Mouse (Mus musculus): ENCODE results near the gene Cers2. TPM values are rescaled to one million over a fixed set of nuclear protein-coding genes. Genes with fewer than 3 reads are reported as not detected.
A peak's percentile ranks its signal among the peaks of the same experiment; 100 is the strongest.

The Cers2 gene
- polyA plus RNA-seq (2014; fragmentation: Nextera tagmentation; extraction: Ambion mirVana), result 117 and 125 TPM in 2 replicates

DNA sequence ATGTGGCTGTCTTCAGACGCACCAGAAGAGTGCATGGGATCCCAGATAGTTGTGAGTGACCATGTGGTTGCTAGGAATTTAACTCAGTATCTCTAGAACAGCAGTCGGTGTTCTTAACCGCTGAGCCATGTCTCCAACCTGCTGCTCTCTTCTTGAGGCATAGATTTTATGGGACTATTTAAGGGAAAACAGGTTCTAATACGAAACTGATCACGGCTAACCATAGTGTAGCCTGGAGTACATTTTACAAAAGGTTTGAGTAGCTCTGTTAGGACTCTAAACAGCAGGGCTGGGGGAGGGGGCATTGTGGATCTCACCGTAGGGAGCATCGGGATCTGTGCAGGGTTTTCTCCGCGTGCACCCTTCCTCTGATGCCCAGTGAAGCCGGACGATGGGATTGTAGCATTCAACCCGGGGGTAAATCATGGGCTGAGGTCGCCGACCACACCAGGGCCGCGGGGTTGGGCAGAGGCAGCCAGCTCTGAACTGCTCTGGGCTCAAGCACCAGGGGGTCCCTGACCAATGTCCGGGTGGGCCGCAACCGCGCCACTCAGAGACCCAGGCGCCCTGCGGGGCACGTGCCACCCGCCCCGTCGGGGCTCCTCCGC is at the start of gene Cers2:
Cers2 (plus strand) TSS at position 306 of the 608 bp plus-strand sequence.
- Histone ChIP-seq H3K9ac (ENCODE audit: low read depth, low read length) (peak within 1 kb of the TSS; percentile 99), H3K9me3 (replicated peaks; ENCODE audit: control insufficient read depth, low read length) (no peaks in the 10 kb centered on the region), H3K36me3 (ENCODE audit: control insufficient read depth, insufficient read depth, low read length) (no peaks in the 10 kb centered on the region), H3K4me1 (ENCODE audit: control insufficient read depth, insufficient read depth, low read length) (peaks cover 41% of the 10 kb centered on the region), H3K4me3 (ENCODE audit: low read depth, low read length) (peak within 1 kb of the TSS; percentile 91), H3K27me3 (ENCODE audit: control insufficient read depth, insufficient read depth, low read length) (no peaks in the 10 kb centered on the region), H3K4me2 (peak within 1 kb of the TSS; percentile 94), H3K27ac (ENCODE audit: low read depth, low read length) (peak within 1 kb of the TSS; percentile 96)
- ATAC-seq (replicated peaks; ENCODE audit: insufficient number of reproducible peaks, low FRiP score, low TSS enrichment), result no peak
- 2% methylated on average over 23 of the region's 27 CpGs for WGBS (ENCODE audit: insufficient replicate concordance)

- Histone ChIP-seq H3K4me3 (ENCODE audit: low read depth, low read length) (no peak overlapping the region), H3K27me3 (ENCODE audit: control insufficient read depth, insufficient read depth, low read length) (no peaks in the 10 kb centered on the region), H3K4me2 (no peak overlapping the region), H3K27ac (ENCODE audit: low read depth, low read length) (no peak overlapping the region), H3K9ac (ENCODE audit: low read depth, low read length) (no peak overlapping the region), H3K4me1 (ENCODE audit: control insufficient read depth, insufficient read depth, low read length) (peaks cover 4% of the 10 kb centered on the region; the same call in 1 of the 2 replicates), H3K9me3 (replicated peaks; ENCODE audit: control insufficient read depth, low read length) (no peaks in the 10 kb centered on the region), H3K36me3 (ENCODE audit: control insufficient read depth, insufficient read depth, low read length) (peaks cover 27% of the 10 kb centered on the region)
- ATAC-seq (replicated peaks; ENCODE audit: insufficient number of reproducible peaks, low FRiP score, low TSS enrichment), result no peak
- 93% methylated on average over 3 of the region's 3 CpGs for WGBS (ENCODE audit: insufficient replicate concordance)
These were observed 48.5 kb upstream of the Cers2 start for GRCm38 (mm10) chr3:95266052-95266451.

GRCm38 (mm10) chr3:95267855-95268254 is 46.7 kb upstream of the Cers2 start:
- Histone ChIP-seq H3K9ac (ENCODE audit: low read depth, low read length) (no peak overlapping the region), H3K36me3 (ENCODE audit: control insufficient read depth, insufficient read depth, low read length) (peaks cover 23% of the 10 kb centered on the region), H3K4me1 (ENCODE audit: control insufficient read depth, insufficient read depth, low read length) (peaks cover 4% of the 10 kb centered on the region; the same call in 1 of the 2 replicates), H3K4me3 (ENCODE audit: low read depth, low read length) (no peak overlapping the region), H3K27me3 (ENCODE audit: control insufficient read depth, insufficient read depth, low read length) (no peaks in the 10 kb centered on the region), H3K27ac (ENCODE audit: low read depth, low read length) (no peak overlapping the region), H3K9me3 (replicated peaks; ENCODE audit: control insufficient read depth, low read length) (no peaks in the 10 kb centered on the region), H3K4me2 (no peak overlapping the region)
- no peak for ATAC-seq (replicated peaks; ENCODE audit: insufficient number of reproducible peaks, low FRiP score, low TSS enrichment)

GRCm38 (mm10) chr3:95269789-95270188 is 44.8 kb upstream of the Cers2 start:
- Histone ChIP-seq H3K4me3 (ENCODE audit: low read depth, low read length) (no peak overlapping the region), H3K27me3 (ENCODE audit: control insufficient read depth, insufficient read depth, low read length) (no peaks in the 10 kb centered on the region), H3K4me1 (ENCODE audit: control insufficient read depth, insufficient read depth, low read length) (no peaks in the 10 kb centered on the region), H3K4me2 (no peak overlapping the region), H3K36me3 (ENCODE audit: control insufficient read depth, insufficient read depth, low read length) (peaks cover 17% of the 10 kb centered on the region), H3K9ac (ENCODE audit: low read depth, low read length) (no peak overlapping the region), H3K27ac (ENCODE audit: low read depth, low read length) (no peak overlapping the region), H3K9me3 (replicated peaks; ENCODE audit: control insufficient read depth, low read length) (no peaks in the 10 kb centered on the region)
- 79% methylated on average over 5 of the region's 5 CpGs for WGBS (ENCODE audit: insufficient replicate concordance)
- ATAC-seq (replicated peaks; ENCODE audit: insufficient number of reproducible peaks, low FRiP score, low TSS enrichment), result no peak

DNA sequence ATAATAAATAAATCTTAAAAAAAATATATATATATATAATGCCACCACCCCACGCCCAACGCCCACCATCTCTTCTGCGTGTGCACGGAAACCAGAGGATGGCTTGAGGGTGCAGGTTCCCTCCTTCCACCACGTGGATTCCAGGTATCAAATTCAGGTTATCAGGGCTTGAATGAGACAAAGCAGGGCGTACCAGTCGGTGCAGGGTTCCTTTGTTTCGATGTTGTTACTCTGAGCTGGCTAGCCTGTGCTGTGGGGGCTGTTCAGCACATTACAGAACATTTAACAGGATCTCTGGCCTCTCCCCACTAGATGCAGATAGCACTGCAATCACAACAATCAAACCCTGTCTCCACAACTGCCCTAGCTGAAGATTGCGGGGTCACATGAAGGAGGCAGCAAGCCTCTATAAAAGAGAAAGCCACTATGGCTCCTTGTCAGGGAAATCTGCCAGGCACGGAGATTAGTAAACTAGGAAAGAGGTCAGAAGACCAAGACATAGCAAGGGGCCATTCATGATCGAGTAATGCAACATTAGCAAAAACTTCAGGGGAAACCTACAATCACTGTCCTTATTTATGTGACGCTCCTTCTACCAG is 43.7 kb upstream of the Cers2 start:
- Histone ChIP-seq H3K27ac (ENCODE audit: low read depth, low read length) (no peak overlapping the region), H3K9ac (ENCODE audit: low read depth, low read length) (no peak overlapping the region), H3K27me3 (ENCODE audit: control insufficient read depth, insufficient read depth, low read length) (no peaks in the 10 kb centered on the region), H3K4me2 (no peak overlapping the region), H3K4me3 (ENCODE audit: low read depth, low read length) (no peak overlapping the region), H3K36me3 (ENCODE audit: control insufficient read depth, insufficient read depth, low read length) (peaks cover 14% of the 10 kb centered on the region), H3K9me3 (replicated peaks; ENCODE audit: control insufficient read depth, low read length) (no peaks in the 10 kb centered on the region), H3K4me1 (ENCODE audit: control insufficient read depth, insufficient read depth, low read length) (no peaks in the 10 kb centered on the region)
- no peak for ATAC-seq (replicated peaks; ENCODE audit: insufficient number of reproducible peaks, low FRiP score, low TSS enrichment)
- whole genome bisulfite sequencing (ENCODE audit: insufficient replicate concordance), result 77% methylated on average over 12 of the region's 12 CpGs

- no peak overlapping the region for H3K9ac ChIP-seq (ENCODE audit: low read depth, low read length)
- no peaks in the 10 kb centered on the region for H3K9me3 ChIP-seq (replicated peaks; ENCODE audit: control insufficient read depth, low read length)
- no peak overlapping the region for H3K4me3 ChIP-seq (ENCODE audit: low read depth, low read length)
- no peak for ATAC-seq (replicated peaks; ENCODE audit: insufficient number of reproducible peaks, low FRiP score, low TSS enrichment)
- no peaks in the 10 kb centered on the region; the same call in 1 of the 2 replicates for H3K36me3 ChIP-seq (ENCODE audit: control insufficient read depth, insufficient read depth, low read length)
- no peaks in the 10 kb centered on the region for H3K4me1 ChIP-seq (ENCODE audit: control insufficient read depth, insufficient read depth, low read length)
- H3K27me3 ChIP-seq (ENCODE audit: control insufficient read depth, insufficient read depth, low read length), result no peaks in the 10 kb centered on the region
- no peak overlapping the region for H3K27ac ChIP-seq (ENCODE audit: low read depth, low read length)
- 80% methylated on average over 5 of the region's 5 CpGs for WGBS (ENCODE audit: insufficient replicate concordance)
- no peak overlapping the region for H3K4me2 ChIP-seq
These were observed 41.1 kb upstream of the Cers2 start for GRCm38 (mm10) chr3:95273471-95273870.

- H3K9me3 ChIP-seq (replicated peaks; ENCODE audit: control insufficient read depth, low read length), result no peaks in the 10 kb centered on the region
- no peak overlapping the region for H3K27ac ChIP-seq (ENCODE audit: low read depth, low read length)
- no peaks in the 10 kb centered on the region for H3K4me1 ChIP-seq (ENCODE audit: control insufficient read depth, insufficient read depth, low read length)
- H3K27me3 ChIP-seq (ENCODE audit: control insufficient read depth, insufficient read depth, low read length), result no peaks in the 10 kb centered on the region
- H3K36me3 ChIP-seq (ENCODE audit: control insufficient read depth, insufficient read depth, low read length), result no peaks in the 10 kb centered on the region; the same call in 1 of the 2 replicates
- no peak overlapping the region for H3K9ac ChIP-seq (ENCODE audit: low read depth, low read length)
- no peak overlapping the region for H3K4me3 ChIP-seq (ENCODE audit: low read depth, low read length)
- WGBS (ENCODE audit: insufficient replicate concordance), result 90% methylated on average over 4 of the region's 4 CpGs
- no peak overlapping the region for H3K4me2 ChIP-seq
- ATAC-seq (replicated peaks; ENCODE audit: insufficient number of reproducible peaks, low FRiP score, low TSS enrichment), result no peak
These were observed 40.1 kb upstream of the Cers2 start for GRCm38 (mm10) chr3:95274453-95274852.

GRCm38 (mm10) chr3:95275161-95275560 is 39.4 kb upstream of the Cers2 start:
- Histone ChIP-seq H3K9me3 (replicated peaks; ENCODE audit: control insufficient read depth, low read length) (no peaks in the 10 kb centered on the region), H3K4me3 (ENCODE audit: low read depth, low read length) (no peak overlapping the region), H3K9ac (ENCODE audit: low read depth, low read length) (no peak overlapping the region), H3K27ac (ENCODE audit: low read depth, low read length) (peak overlapping the region; percentile 15; the same call in 1 of the 2 replicates), H3K27me3 (ENCODE audit: control insufficient read depth, insufficient read depth, low read length) (no peaks in the 10 kb centered on the region), H3K4me1 (ENCODE audit: control insufficient read depth, insufficient read depth, low read length) (no peaks in the 10 kb centered on the region), H3K36me3 (ENCODE audit: control insufficient read depth, insufficient read depth, low read length) (no peaks in the 10 kb centered on the region; the same call in 1 of the 2 replicates), H3K4me2 (no peak overlapping the region)
- 66% methylated on average over 6 of the region's 6 CpGs for WGBS (ENCODE audit: insufficient replicate concordance)
- ATAC-seq (replicated peaks; ENCODE audit: insufficient number of reproducible peaks, low FRiP score, low TSS enrichment), result no peak

Data from heart, embryonic 11.5 days (tissue).